Comparison of ENCODE assay signal across 22 mouse cellular contexts in the genomic region with DNA sequence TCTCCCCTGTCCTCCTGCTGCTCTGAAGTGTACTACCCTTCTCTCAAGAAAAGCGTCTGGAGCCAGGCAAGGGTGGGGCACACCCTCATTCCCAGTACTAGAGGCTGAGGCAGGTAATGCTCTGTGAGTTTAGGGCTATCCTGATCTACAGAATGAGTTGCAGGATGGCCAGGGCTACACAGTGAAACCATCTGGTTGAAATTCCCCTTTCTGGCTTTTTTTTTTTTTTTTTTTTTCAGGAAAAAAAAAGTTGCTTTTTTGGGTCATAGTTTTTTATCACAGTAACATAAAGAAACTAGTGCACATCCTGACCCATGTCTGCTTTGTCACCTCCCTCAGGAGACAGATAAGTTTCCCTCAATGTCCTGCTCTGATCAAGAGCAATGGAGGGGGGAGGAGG.
"Had no signal": no experiment of that assay in that cellular context is flagged by ENCODE, and none has a peak within 500 bp of the region (broad histone marks: within the 10 kb centered on the region; RNA-seq: fewer than 3 reads in every experiment).

No protein-coding gene starts in this region.

- H3K36me3 ChIP-seq: limb, embryonic 12.5 days; limb, embryonic 15.5 days; neural tube, embryonic 12.5 days; stomach, embryonic 15.5 days had no signal

- H3K9me3 ChIP-seq: limb, embryonic 12.5 days; limb, embryonic 15.5 days; neural tube, embryonic 12.5 days; stomach, embryonic 15.5 days had no signal

- H3K4me1 ChIP-seq: limb, embryonic 15.5 days; stomach, embryonic 15.5 days had no signal

- H3K27ac ChIP-seq: kidney, postnatal 0 days; limb, embryonic 12.5 days; limb, embryonic 15.5 days; neural tube, embryonic 12.5 days; stomach, embryonic 15.5 days had no signal

- H3K27me3 ChIP-seq: limb, embryonic 12.5 days; limb, embryonic 15.5 days; neural tube, embryonic 12.5 days; stomach, embryonic 15.5 days had no signal

- DNase-seq: kidney, adult 18-20 months; kidney, adult 9 months; kidney, postnatal 25 days; layer of hippocampus, postnatal 36 days; left cerebral cortex, postnatal 4 days; lung, adult 2 months; lung, postnatal 14 days; lung, postnatal 4 days; midbrain, embryonic 14.5 days; retina, postnatal 1 day; right cerebral cortex, postnatal 25 days; spleen, adult 18-20 months; thymus, adult 2 months; thymus, postnatal 25 days had no signal

- H3K4me3 ChIP-seq: limb, embryonic 12.5 days; limb, embryonic 15.5 days; neural tube, embryonic 12.5 days; stomach, embryonic 15.5 days had no signal

- H3K4me2 ChIP-seq: limb, embryonic 12.5 days; limb, embryonic 15.5 days; midbrain, embryonic 11.5 days; neural tube, embryonic 12.5 days; stomach, embryonic 15.5 days had no signal

- ATAC-seq: inflammation-experienced regulatory T-cells, adult 6 months; intestine, embryonic 16.5 days had no signal

- H3K9ac ChIP-seq: limb, embryonic 12.5 days; limb, embryonic 15.5 days; neural tube, embryonic 12.5 days; stomach, embryonic 15.5 days had no signal
